In genomic region chr1:172064613-172065141, GRCm38 (mm10) we compare ENCODE assay signal across 11 mouse cellular contexts. TPM values are rescaled to one million over a fixed set of nuclear protein-coding genes. Genes with fewer than 3 reads are reported as not detected.
DNase-seq lines count a peak whose midpoint lies in the region; ATAC-seq and TF ChIP-seq lines count a peak whose summit lies in the region.
"Had no signal": no experiment of that assay in that cellular context is flagged by ENCODE, and none has a peak within 500 bp of the region (broad histone marks: within the 10 kb centered on the region; RNA-seq: fewer than 3 reads in every experiment).

No protein-coding gene starts in this region.

- peak; percentile 87 for ATAC-seq in forebrain, postnatal 0 days
- ATAC-seq in neural tube, embryonic 15.5 days (ENCODE audit: low FRiP score) = peak; percentile 68

- no peaks in the 10 kb centered on the region for H3K4me1 ChIP-seq in forebrain, postnatal 0 days (ENCODE audit: insufficient read depth)
- H3K4me1 ChIP-seq in neural tube, embryonic 15.5 days = peaks cover 17% of the 10 kb centered on the region

- H3K27me3 ChIP-seq in forebrain, postnatal 0 days (ENCODE audit: insufficient read depth, low read length) = no peaks in the 10 kb centered on the region
- H3K27me3 ChIP-seq in neural tube, embryonic 15.5 days (replicated peaks) = no peaks in the 10 kb centered on the region

- intact Hi-C loops in left cerebral cortex, postnatal 10 days (cut with DNase I) = no loop called here
- intact Hi-C loops in left cerebral cortex, postnatal 36 days (cut with DNase I) = no loop called here

- 0 out of 2 replicates have a peak, but pooled peaks have one; percentile 10 for TF ChIP-seq CTCF in forebrain, postnatal 0 days (IDR thresholded peaks at IDR 0.05; ENCODE audit: low read depth)

- H3K36me3 ChIP-seq in forebrain, postnatal 0 days (ENCODE audit: insufficient read depth) = peaks cover 54% of the 10 kb centered on the region
- H3K36me3 ChIP-seq in neural tube, embryonic 15.5 days = peaks cover 55% of the 10 kb centered on the region

- no peak overlapping the region for H3K4me2 ChIP-seq in forebrain, postnatal 0 days (ENCODE audit: low read depth)
- H3K4me2 ChIP-seq in neural tube, embryonic 15.5 days = no peak overlapping the region

- no peak overlapping the region for H3K27ac ChIP-seq in forebrain, postnatal 0 days (ENCODE audit: low read depth, low read length)
- peak overlapping the region; percentile 67 for H3K27ac ChIP-seq in neural tube, embryonic 15.5 days (replicated peaks)

- DNase-seq in left cerebral cortex, postnatal 10 days (ENCODE audit: extremely low spot score in 1 of 2, low spot score in 2 of 2) = peak; percentile 26 to 59
- DNase-seq in left cerebral cortex, postnatal 36 days (ENCODE audit: low spot score in 2 of 2) = no peak
- DNase-seq in forebrain, postnatal 0 days = peak; percentile 43
- peak; percentile 65 to 68 for DNase-seq in layer of hippocampus, postnatal 10 days (ENCODE audit: low spot score in 2 of 2)
- DNase-seq in kidney, postnatal 4 days = no peak
- DNase-seq in heart, adult 8-10 months (ENCODE audit: low spot score) = no peak
- DNase-seq: heart, postnatal 14 days had no signal

- H3K9me3 ChIP-seq in forebrain, postnatal 0 days (ENCODE audit: low read length) = no peaks in the 10 kb centered on the region
- H3K9me3 ChIP-seq in neural tube, embryonic 15.5 days (replicated peaks) = no peaks in the 10 kb centered on the region
- H3K9me3 ChIP-seq: megakaryocyte, embryonic 14.5 days had no signal

- no peak overlapping the region for H3K4me3 ChIP-seq in forebrain, postnatal 0 days (ENCODE audit: low read depth, low read length)
- no peak overlapping the region for H3K4me3 ChIP-seq in neural tube, embryonic 15.5 days (replicated peaks)
- H3K4me3 ChIP-seq: erythroblast, embryonic 14.5 days; megakaryocyte, embryonic 14.5 days had no signal

- no peak overlapping the region for H3K9ac ChIP-seq in forebrain, postnatal 0 days
- H3K9ac ChIP-seq in neural tube, embryonic 15.5 days (replicated peaks) = no peak overlapping the region

- 53% methylated on average over 13 of the region's 13 CpGs for WGBS in forebrain, postnatal 0 days
- WGBS in neural tube, embryonic 15.5 days = 38% methylated on average over 13 of the region's 13 CpGs

RNA-seq across cellular contexts. Expression of gene Nhlh1, which starts 7.3 kb away (rescaled TPM):
- total RNA-seq in left cerebral cortex, postnatal 10 days (2021) = under 1 TPM in 1 of 2 experiments, not detected in 1; 0.32 TPM
- under 1 TPM; 0.42 to 0.72 TPM for total RNA-seq in left cerebral cortex, postnatal 36 days (2021)
- 0.95 and 1.0 TPM in 2 replicates for total RNA-seq in forebrain, postnatal 0 days (2014; rRNA removed)
- 0.20 and 0.47 TPM in 2 replicates for polyA plus RNA-seq in forebrain, postnatal 0 days (2015; fragmentation: Nextera tagmentation; extraction: Ambion mirVana)
- 1 to 10 TPM; 1.8 TPM for total RNA-seq in layer of hippocampus, postnatal 10 days (2021)
- polyA plus RNA-seq in neural tube, embryonic 15.5 days (2015; fragmentation: Nextera tagmentation; extraction: Ambion mirVana) = 2.2 and 2.6 TPM in 2 replicates
- not detected for total RNA-seq in heart, adult 8-10 months (2022)
- total RNA-seq: heart, postnatal 14 days had no signal
- polyA plus RNA-seq: erythroblast, embryonic 14.5 days; limb, embryonic 11.5 days had no signal

RNA-seq across cellular contexts. Expression of gene Copa, which starts 17.7 kb away (rescaled TPM):
- total RNA-seq in left cerebral cortex, postnatal 10 days (2021) = 100 to 1,000 TPM; 179 to 183 TPM
- total RNA-seq in left cerebral cortex, postnatal 36 days (2021) = 100 to 1,000 TPM; 143 to 144 TPM
- total RNA-seq in forebrain, postnatal 0 days (2014; rRNA removed) = 199 and 241 TPM in 2 replicates
- polyA plus RNA-seq in forebrain, postnatal 0 days (2015; fragmentation: Nextera tagmentation; extraction: Ambion mirVana) = 127 and 151 TPM in 2 replicates
- total RNA-seq in layer of hippocampus, postnatal 10 days (2021) = 100 to 1,000 TPM; 165 TPM
- polyA plus RNA-seq in neural tube, embryonic 15.5 days (2015; fragmentation: Nextera tagmentation; extraction: Ambion mirVana) = 174 and 182 TPM in 2 replicates
- 100 to 1,000 TPM; 103 to 115 (median 113) TPM for total RNA-seq in heart, adult 8-10 months (2022)

RNA-seq across cellular contexts. Expression of gene Ncstn, which starts 17.9 kb away (rescaled TPM):
- total RNA-seq in left cerebral cortex, postnatal 10 days (2021) = 10 to 100 TPM; 79.0 to 82.2 TPM
- total RNA-seq in left cerebral cortex, postnatal 36 days (2021) = 10 to 100 TPM; 63.3 to 71.6 TPM
- total RNA-seq in forebrain, postnatal 0 days (2014; rRNA removed) = 61.9 and 73.1 TPM in 2 replicates
- polyA plus RNA-seq in forebrain, postnatal 0 days (2015; fragmentation: Nextera tagmentation; extraction: Ambion mirVana) = 77.1 and 93.9 TPM in 2 replicates
- total RNA-seq in layer of hippocampus, postnatal 10 days (2021) = 10 to 100 TPM; 72.0 to 79.4 TPM
- 100 and 109 TPM in 2 replicates for polyA plus RNA-seq in neural tube, embryonic 15.5 days (2015; fragmentation: Nextera tagmentation; extraction: Ambion mirVana)
- 10 to 100 TPM; 42.1 to 47.9 (median 44.0) TPM for total RNA-seq in heart, adult 8-10 months (2022)

RNA-seq across cellular contexts. Expression of gene Vangl2, which starts 36.4 kb away (rescaled TPM):
- 10 to 100 TPM; 32.8 to 34.0 TPM for total RNA-seq in left cerebral cortex, postnatal 10 days (2021)
- 10 to 100 TPM; 10.5 to 16.4 TPM for total RNA-seq in left cerebral cortex, postnatal 36 days (2021)
- 47.2 and 63.4 TPM in 2 replicates for total RNA-seq in forebrain, postnatal 0 days (2014; rRNA removed)
- 35.3 and 37.3 TPM in 2 replicates for polyA plus RNA-seq in forebrain, postnatal 0 days (2015; fragmentation: Nextera tagmentation; extraction: Ambion mirVana)
- total RNA-seq in layer of hippocampus, postnatal 10 days (2021) = 10 to 100 TPM; 32.3 to 33.0 TPM
- polyA plus RNA-seq in neural tube, embryonic 15.5 days (2015; fragmentation: Nextera tagmentation; extraction: Ambion mirVana) = 37.3 and 40.1 TPM in 2 replicates
- total RNA-seq in heart, adult 8-10 months (2022) = 1 to 10 TPM in 2 of 4 experiments, under 1 TPM in 2; 0.86 to 1.7 (median 1.1) TPM

Comparison
In these comparisons a context has a peak if more than half of its experiments do, and no peak if none do; other contexts are left out.
1. DNase-seq: peak in left cerebral cortex, postnatal 10 days (2 of 2), forebrain, postnatal 0 days (single experiment) and layer of hippocampus, postnatal 10 days (2 of 2); none in left cerebral cortex, postnatal 36 days (0 of 2), kidney, postnatal 4 days (0 of 2) and heart, adult 8-10 months (single experiment).